Mouse (Mus musculus) bone marrow, adult 2 months (tissue): ENCODE data around the gene Myh7.
"Not testable (repeated sequence)": the region's sequence is repeated elsewhere in the genome, so short reads cannot be mapped to it uniquely, and the experiment has no call there.

ENCODE experiments used
- CTCF ChIP-seq: fragments of 200-500 bp; IDR thresholded peaks from 2 replicates; pipeline ENCODE4 v1.5.1; 2011; ENCODE audit warnings: low read length, control low read depth; ENCODE audit not compliant: control insufficient read depth, insufficient read depth
- POLR2A ChIP-seq: fragments of 200-500 bp; IDR thresholded peaks from 2 replicates; pipeline ENCODE4 v1.6.1; 2011; ENCODE audit warnings: low read depth, mild to moderate bottlenecking, control low read depth, low read length, borderline replicate concordance; ENCODE audit not compliant: control insufficient read depth

GRCm38 (mm10) chr14:55043694-55044093, 49.3 kb upstream of the Myh7 start:
- not testable (repeated sequence) for TF ChIP-seq CTCF, POLR2A
